Mouse (Mus musculus): ENCODE results near the gene Cyp27a1.

The Cyp27a1 gene

GRCm38 (mm10) chr1:74713099-74713858 lies at the start of gene Cyp27a1:
Cyp27a1 (plus strand) TSS chr1:74713574.
- no peak for DNase-seq

GRCm38 (mm10) chr1:74665153-74665552 lies 48.2 kb upstream of the Cyp27a1 start:
- DNase-seq: no peak

GRCm38 (mm10) chr1:74668371-74668770 lies 45.0 kb upstream of the Cyp27a1 start:
- no peak for DNase-seq

GRCm38 (mm10) chr1:74672731-74673130 lies 40.6 kb upstream of the Cyp27a1 start:
- no peak for DNase-seq

DNA sequence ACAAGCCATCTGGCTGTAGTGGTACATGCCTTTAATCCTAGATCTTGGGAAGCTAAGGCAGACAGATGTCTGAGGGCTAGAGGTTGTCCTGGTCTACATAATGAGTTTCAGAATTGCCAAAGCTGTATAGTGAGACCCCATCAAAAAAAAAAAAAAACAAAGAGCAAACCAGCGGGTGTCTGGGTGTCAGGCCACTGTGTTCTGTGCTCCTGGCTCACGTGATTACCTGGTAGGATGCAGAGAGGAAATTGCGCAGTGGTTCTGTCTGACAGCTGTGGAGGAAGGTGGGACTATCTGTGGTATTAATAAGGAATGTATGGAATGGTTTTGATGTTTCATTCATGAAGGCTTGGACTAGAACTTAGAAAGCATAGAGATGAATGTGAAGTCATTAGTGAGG lies 36.5 kb upstream of the Cyp27a1 start:
- DNase-seq: no peak

- DNase-seq: no peak
Observed at GRCm38 (mm10) chr1:74677843-74678242, 35.5 kb upstream of the Cyp27a1 start.

- no peak for DNase-seq
Observed at GRCm38 (mm10) chr1:74687131-74687530, 26.2 kb upstream of the Cyp27a1 start.

DNA sequence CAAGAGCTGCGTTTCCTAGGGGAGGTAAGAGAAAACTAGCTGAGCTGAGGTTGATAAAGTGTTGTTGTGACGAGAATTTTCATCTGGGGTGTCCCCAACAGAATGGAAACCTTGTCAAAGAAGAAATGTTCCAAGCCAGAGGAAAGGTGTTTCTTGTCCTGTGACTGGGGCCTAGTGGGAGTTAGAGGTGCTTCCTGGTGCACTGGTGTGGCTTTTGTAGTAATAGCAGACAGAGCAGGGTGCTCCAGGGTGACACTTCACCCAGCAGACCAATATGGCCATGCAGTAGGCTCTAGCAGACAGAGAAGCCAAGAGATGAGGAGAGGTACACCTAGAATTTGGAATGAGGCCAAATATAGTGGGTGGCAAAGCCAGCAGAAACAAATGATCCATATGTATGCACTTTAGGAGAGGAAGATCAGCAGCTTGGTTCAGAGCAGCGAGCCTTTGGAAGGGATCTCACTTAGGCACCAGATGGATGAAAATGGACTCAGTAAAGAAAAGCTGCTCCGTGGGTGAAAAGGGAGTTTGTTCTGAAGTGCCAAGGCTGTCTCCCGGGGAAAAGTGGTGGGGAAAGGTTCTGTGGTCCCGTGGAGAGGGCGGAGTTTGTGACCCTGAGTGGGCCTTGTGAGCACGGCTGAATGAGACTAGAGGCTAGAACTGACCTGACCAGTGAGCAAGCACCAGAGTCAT lies 19.3 kb upstream of the Cyp27a1 start:
- DNase-seq: no peak

DNA sequence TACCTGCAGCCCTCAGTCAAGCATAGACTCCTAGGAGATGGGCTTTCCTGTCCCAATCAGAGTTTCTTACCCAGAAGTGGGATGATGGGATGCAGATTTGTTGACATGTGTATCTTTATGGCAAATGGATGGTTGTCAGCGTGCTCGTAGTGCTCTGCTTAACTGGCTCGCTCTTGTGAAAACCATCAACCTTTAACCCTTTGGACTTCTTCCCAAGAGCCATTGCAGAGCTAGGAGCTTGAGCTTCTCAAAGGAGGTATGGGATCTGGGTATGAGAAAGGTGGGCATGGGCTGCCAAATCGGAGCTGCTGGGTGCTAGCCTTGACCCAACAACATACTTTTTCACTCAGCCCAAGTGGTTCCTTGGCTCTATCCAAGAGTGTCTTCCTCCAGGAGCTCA lies 17.5 kb upstream of the Cyp27a1 start:
- no peak for DNase-seq

- no peak for DNase-seq
Observed at GRCm38 (mm10) chr1:74697416-74697815, 16.0 kb upstream of the Cyp27a1 start.

- no peak for DNase-seq
Observed at GRCm38 (mm10) chr1:74698353-74698752, 15.0 kb upstream of the Cyp27a1 start.

DNA sequence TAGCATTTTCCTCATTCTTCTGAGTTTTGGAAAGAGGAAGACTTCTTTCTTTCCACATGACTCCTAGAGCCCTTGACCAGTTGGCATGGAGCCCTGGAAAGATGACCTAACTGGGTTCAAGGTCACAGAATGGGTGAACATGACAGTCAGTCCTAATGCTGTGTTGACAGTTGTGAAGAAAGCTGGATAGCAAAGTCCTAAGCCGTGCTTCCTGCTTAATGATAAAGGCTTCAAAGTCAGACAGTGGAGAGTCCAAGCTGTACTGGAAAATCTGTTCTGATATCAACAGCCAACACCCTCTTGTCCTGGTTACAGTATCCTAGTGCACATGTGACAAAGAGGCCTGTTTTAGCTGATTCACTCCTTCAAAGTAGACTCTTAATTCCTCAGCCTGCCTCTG lies 14.6 kb upstream of the Cyp27a1 start:
- no peak for DNase-seq

- DNase-seq: no peak
Observed at GRCm38 (mm10) chr1:74702142-74702553, 11.2 kb upstream of the Cyp27a1 start.

DNA sequence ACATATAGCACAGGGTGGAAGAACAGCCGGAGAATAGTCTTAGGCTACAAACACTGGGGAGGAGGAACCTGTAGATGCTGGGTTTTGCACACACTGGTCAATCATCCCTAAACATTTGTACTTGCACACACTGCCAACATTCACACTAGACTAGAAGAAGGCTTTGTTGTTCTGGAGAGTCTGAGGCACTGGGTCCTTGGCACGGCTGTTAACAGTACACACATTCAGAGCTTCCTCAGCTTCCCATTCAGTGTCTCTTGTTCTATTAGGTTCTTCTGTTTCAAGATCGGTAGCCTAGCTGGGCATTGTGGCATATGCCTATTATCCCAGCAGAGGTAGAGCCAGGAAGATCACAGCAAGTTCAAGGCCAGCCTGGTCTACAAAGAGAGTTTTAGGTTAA lies 9.2 kb upstream of the Cyp27a1 start:
- DNase-seq: no peak

DNA sequence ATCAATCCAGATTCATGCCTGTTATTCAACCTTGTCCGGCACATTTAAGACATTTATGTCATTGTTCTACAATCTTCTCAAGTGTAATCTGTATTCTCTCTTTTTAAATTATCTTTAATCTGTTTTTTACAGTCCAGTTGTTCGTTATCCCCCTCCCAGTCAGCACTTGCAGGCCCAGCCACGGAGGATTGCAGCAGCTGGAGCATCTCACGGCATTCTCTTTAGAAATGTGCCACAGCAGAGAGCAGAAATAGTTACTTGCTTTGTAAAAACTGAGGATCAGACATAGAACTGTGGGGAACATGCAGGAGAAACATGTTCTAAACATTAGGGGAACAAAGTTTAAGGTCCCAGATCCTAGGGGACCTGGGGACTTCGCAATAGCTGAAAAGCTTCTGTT lies 8.4 kb upstream of the Cyp27a1 start:
- no peak for DNase-seq

DNA sequence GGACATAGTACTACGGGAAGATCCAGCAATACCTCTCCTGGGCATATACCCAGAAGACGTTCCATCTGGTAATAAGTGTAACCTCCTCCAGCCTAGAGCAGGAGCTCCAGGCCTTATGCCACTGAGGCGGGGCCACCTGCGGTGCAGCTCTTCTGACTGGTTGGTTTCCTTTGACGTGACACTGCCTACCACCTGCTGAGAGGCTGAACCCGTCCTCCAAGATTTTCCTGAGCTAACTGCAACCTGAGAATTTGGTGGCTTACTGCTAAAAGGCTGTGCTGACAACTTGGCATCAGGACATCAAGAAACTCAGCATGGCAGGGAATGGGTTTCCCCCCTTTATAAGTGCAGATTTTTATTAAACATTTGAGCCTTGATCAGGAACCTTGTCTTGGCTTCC lies 3.8 kb upstream of the Cyp27a1 start:
- no peak for DNase-seq

DNA sequence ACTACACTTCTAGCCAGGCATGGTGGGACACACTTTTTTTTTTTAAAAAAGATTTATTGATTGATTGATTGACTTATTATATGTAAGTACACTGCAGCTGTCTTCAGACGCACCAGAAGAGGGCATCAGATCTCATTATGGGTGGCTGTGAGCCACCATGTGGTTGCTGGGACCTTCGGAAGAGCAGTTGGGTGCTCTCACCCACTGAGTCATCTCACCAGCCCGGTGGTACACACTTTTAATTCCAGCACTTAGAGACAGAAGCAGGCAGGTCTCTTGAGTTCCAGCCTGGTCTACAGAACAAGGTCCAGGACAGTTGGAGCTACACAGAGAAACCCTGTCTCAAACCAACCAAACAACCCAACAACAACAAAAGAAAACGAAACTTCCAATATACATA lies 1.3 kb upstream of the Cyp27a1 start:
- no peak for DNase-seq

- no peak for DNase-seq
Observed at GRCm38 (mm10) chr1:74712461-74713098, 794 bp upstream of the Cyp27a1 start.

- DNase-seq: no peak
Observed at GRCm38 (mm10) chr1:74713859-74714730, 721 bp downstream of the Cyp27a1 start.

DNA sequence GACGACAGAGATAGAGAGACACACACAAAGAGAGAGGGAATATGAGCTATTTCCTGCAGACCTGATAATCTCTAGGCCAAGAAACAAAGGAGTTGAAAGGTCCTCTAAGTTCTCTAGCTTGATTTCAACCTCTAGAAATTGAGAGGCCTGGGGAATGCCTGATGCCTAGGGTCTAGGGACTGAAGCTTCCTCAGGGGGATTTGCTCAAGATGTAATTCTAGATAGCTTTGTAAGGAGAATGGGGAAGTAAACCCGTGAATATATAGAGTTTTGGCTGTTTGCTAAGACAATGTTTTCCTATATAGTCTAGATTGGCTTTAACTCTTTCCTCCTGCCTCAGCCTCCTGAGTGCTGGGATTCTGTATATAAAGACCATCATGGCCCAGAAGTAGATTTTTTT lies 1.6 kb downstream of the Cyp27a1 start:
- DNase-seq: no peak

GRCm38 (mm10) chr1:74715468-74715867 lies 2.1 kb downstream of the Cyp27a1 start:
- no peak for DNase-seq

DNA sequence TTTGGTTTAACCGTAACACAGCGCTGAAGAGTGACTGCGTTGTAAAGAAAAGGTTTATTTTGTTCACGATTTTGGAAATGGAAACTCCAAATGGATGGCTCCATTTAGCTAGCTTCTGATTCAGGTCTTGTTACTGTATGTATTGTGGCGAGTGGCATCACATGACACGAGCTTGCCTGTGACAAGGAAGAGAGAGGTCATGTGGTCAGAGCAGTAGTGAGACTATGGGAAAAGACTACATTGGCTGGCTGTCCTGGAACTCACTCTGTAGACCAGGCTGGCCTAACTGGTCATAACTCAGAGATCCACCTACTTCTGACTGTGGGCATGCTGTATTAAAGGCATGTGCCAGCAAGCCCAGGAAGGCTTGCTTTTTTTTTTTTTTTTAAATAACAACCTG lies 2.5 kb downstream of the Cyp27a1 start:
- no peak for DNase-seq

- no peak for DNase-seq
Observed at GRCm38 (mm10) chr1:74718113-74718512, 4.7 kb downstream of the Cyp27a1 start.
